ENCODE assay signal across 22 mouse cellular contexts in genomic region chr6:121035929-121036328, GRCm38 (mm10).
A peak's percentile ranks its signal among the peaks of the same experiment; 100 is the strongest.
DNase-seq lines count a peak whose midpoint lies in the region; ATAC-seq and TF ChIP-seq lines count a peak whose summit lies in the region.
"Had no signal": no experiment of that assay in that cellular context is flagged by ENCODE, and none has a peak within 500 bp of the region (broad histone marks: within the 10 kb centered on the region; RNA-seq: fewer than 3 reads in every experiment).

No protein-coding gene starts in this region.

- TF ChIP-seq CTCF in gastrocnemius, adult 2 months (IDR thresholded peaks at IDR 0.05), result no peak
- no peak for TF ChIP-seq CTCF in heart, adult 2 months (IDR thresholded peaks at IDR 0.05)
- no peak for TF ChIP-seq CTCF in lung, adult 2 months (IDR thresholded peaks at IDR 0.05; ENCODE audit: insufficient read depth, low read length)
- TF ChIP-seq CTCF in cortical plate, adult 2 months (IDR thresholded peaks at IDR 0.05; ENCODE audit: extremely low read depth, insufficient read depth, low read length), result no peak

- intact Hi-C loops in gastrocnemius, adult 2 months (cut with DNase I), result loop anchor here (5.0 kb wide), 1 partner anchor 96 kb away; the partner anchor contains the start of gene Mical3
- intact Hi-C loops in heart, adult 2 months (cut with DNase I), result no loop called here

- no peak for TF ChIP-seq EP300 in heart, adult 2 months (IDR thresholded peaks at IDR 0.05; ENCODE audit: insufficient read depth, low read depth, low read length)

- peaks cover 7 to 14% of the 10 kb centered on the region in 2 experiments for H3K4me1 ChIP-seq in heart, embryonic 14.5 days (ENCODE audit: control insufficient read depth in 2 of 2, insufficient read depth in 2 of 2, low read length in 2 of 2)
- no peaks in the 10 kb centered on the region for H3K4me1 ChIP-seq in heart, adult 2 months (ENCODE audit: control insufficient read depth, insufficient read depth, low read length)
- peaks cover 8% of the 10 kb centered on the region; the same call in 1 of the 2 replicates for H3K4me1 ChIP-seq in lung, embryonic 15.5 days
- no peaks in the 10 kb centered on the region for H3K4me1 ChIP-seq in lung, adult 2 months (ENCODE audit: control insufficient read depth, insufficient read depth, low read length)
- peaks cover 10% of the 10 kb centered on the region for H3K4me1 ChIP-seq in cortical plate, adult 2 months (ENCODE audit: control insufficient read depth, insufficient read depth, low read length)
- H3K4me1 ChIP-seq: forebrain, embryonic 13.5 days had no signal

- TF ChIP-seq POLR2A in heart, adult 2 months (IDR thresholded peaks at IDR 0.05; ENCODE audit: insufficient read depth, low read depth, low read length), result no peak
- TF ChIP-seq POLR2A in lung, adult 2 months (IDR thresholded peaks at IDR 0.05; ENCODE audit: borderline replicate concordance, extremely low read depth, low read depth, low read length), result no peak
- TF ChIP-seq POLR2A in cortical plate, adult 2 months (IDR thresholded peaks at IDR 0.05; ENCODE audit: extremely low read depth, insufficient read depth, low read length), result no peak

- no peaks in the 10 kb centered on the region for H3K9me3 ChIP-seq in heart, embryonic 14.5 days (ENCODE audit: control insufficient read depth, low read length)
- H3K9me3 ChIP-seq in lung, embryonic 15.5 days, result no peaks in the 10 kb centered on the region
- H3K9me3 ChIP-seq: embryonic facial prominence, embryonic 10.5 days; forebrain, embryonic 13.5 days; heart, embryonic 15.5 days had no signal

- ATAC-seq in heart, embryonic 14.5 days (ENCODE audit: insufficient number of reproducible peaks, insufficient read depth, low FRiP score, low read depth), result no peak
- peak; percentile 61; the same call in 1 of the 2 replicates for ATAC-seq in lung, embryonic 15.5 days (ENCODE audit: borderline replicate concordance, extremely low read depth, low FRiP score, low TSS enrichment)
- ATAC-seq: activated CD4-positive, CD25-positive, alpha-beta regulatory T cell, adult 4 months; forebrain, embryonic 13.5 days; Patski had no signal

- no peaks in the 10 kb centered on the region for H3K79me2 ChIP-seq in heart, adult 2 months (replicated peaks; ENCODE audit: control insufficient read depth, insufficient read depth, low read length)

- 0 out of 2 replicates have a peak overlapping the region, but pooled peaks have one; percentile 7 for H3K27ac ChIP-seq in gastrocnemius, adult 2 months
- 0 out of 4 replicates have a peak overlapping the region, but pooled peaks have one; percentile 51 to 52 for H3K27ac ChIP-seq in heart, embryonic 14.5 days (replicated peaks in 1 of 2; ENCODE audit: control insufficient read depth in 1 of 2, insufficient read depth in 1 of 2, low read depth in 2 of 2, low read length in 2 of 2)
- no peak overlapping the region for H3K27ac ChIP-seq in heart, adult 2 months
- H3K27ac ChIP-seq in lung, embryonic 15.5 days, result peak overlapping the region; percentile 43
- H3K27ac ChIP-seq in cortical plate, adult 2 months (ENCODE audit: insufficient read depth, low read length), result peak overlapping the region; percentile 74
- H3K27ac ChIP-seq: forebrain, embryonic 13.5 days; heart, embryonic 15.5 days; hindbrain, embryonic 12.5 days; hindbrain, postnatal 0 days had no signal

- 66% methylated on average over 3 of the region's 3 CpGs for WGBS in heart, embryonic 14.5 days
- 48% methylated on average over 3 of the region's 3 CpGs for WGBS in heart, adult 2 months
- WGBS in lung, embryonic 15.5 days, result 28% methylated on average over 3 of the region's 3 CpGs
- 53% methylated on average over 3 of the region's 3 CpGs for WGBS in lung, adult 2 months

- peaks cover 95% of the 10 kb centered on the region for H3K36me3 ChIP-seq in heart, embryonic 14.5 days (ENCODE audit: control insufficient read depth, insufficient read depth, low read length)
- peaks cover 3% of the 10 kb centered on the region for H3K36me3 ChIP-seq in heart, adult 2 months (ENCODE audit: control insufficient read depth, insufficient read depth, low read length)
- peaks cover 66% of the 10 kb centered on the region for H3K36me3 ChIP-seq in lung, embryonic 15.5 days

- H3K4me3 ChIP-seq in gastrocnemius, adult 2 months, result no peak overlapping the region
- no peak overlapping the region for H3K4me3 ChIP-seq in heart, embryonic 14.5 days (ENCODE audit: control insufficient read depth in 1 of 2, insufficient read depth in 1 of 2, low read depth in 1 of 2, low read length in 2 of 2)
- no peak overlapping the region for H3K4me3 ChIP-seq in heart, adult 2 months
- no peak overlapping the region for H3K4me3 ChIP-seq in lung, embryonic 15.5 days
- H3K4me3 ChIP-seq in lung, adult 2 months (replicated peaks; ENCODE audit: extremely low read depth, low read depth, low read length), result no peak overlapping the region
- H3K4me3 ChIP-seq in cortical plate, adult 2 months (ENCODE audit: insufficient read depth, low read length), result no peak overlapping the region
- H3K4me3 ChIP-seq: embryonic facial prominence, embryonic 10.5 days; forebrain, embryonic 13.5 days; heart, embryonic 15.5 days; hindbrain, embryonic 12.5 days had no signal

- H3K4me2 ChIP-seq in heart, embryonic 14.5 days (ENCODE audit: low read length), result no peak overlapping the region
- no peak overlapping the region for H3K4me2 ChIP-seq in lung, embryonic 15.5 days
- H3K4me2 ChIP-seq: forebrain, embryonic 13.5 days; heart, embryonic 15.5 days; hindbrain, embryonic 12.5 days had no signal

- DNase-seq in gastrocnemius, adult 2 months, result no peak
- no peak for DNase-seq in gastrocnemius, postnatal 4 days (ENCODE audit: low spot score in 2 of 2)
- DNase-seq in heart, adult 2 months, result no peak
- DNase-seq in lung, adult 2 months, result no peak
- no peak for DNase-seq in layer of hippocampus, postnatal 14 days (ENCODE audit: low spot score in 2 of 2)
- DNase-seq: cerebellum, adult 18-20 months; cerebellum, adult 9-11 months; cerebellum, postnatal 36 days; gastrocnemius, postnatal 25 days; heart, adult 11 months; kidney, adult 11 months had no signal

- H3K9ac ChIP-seq in heart, embryonic 14.5 days (ENCODE audit: low read length), result 0 out of 2 replicates have a peak overlapping the region, but pooled peaks have one; percentile 23
- H3K9ac ChIP-seq in heart, adult 2 months (ENCODE audit: low read depth, low read length), result no peak overlapping the region
- H3K9ac ChIP-seq in lung, embryonic 15.5 days, result no peak overlapping the region
- H3K9ac ChIP-seq: forebrain, embryonic 13.5 days; heart, embryonic 15.5 days; hindbrain, embryonic 12.5 days had no signal

- no peaks in the 10 kb centered on the region for H3K27me3 ChIP-seq in heart, embryonic 14.5 days (ENCODE audit: control insufficient read depth, insufficient read depth, low read length)
- H3K27me3 ChIP-seq in heart, adult 2 months (ENCODE audit: control insufficient read depth, insufficient read depth, low read length), result no peaks in the 10 kb centered on the region
- H3K27me3 ChIP-seq in lung, embryonic 15.5 days, result no peaks in the 10 kb centered on the region
- H3K27me3 ChIP-seq: CH12.LX; forebrain, embryonic 13.5 days; heart, embryonic 15.5 days; hindbrain, embryonic 12.5 days; Patski had no signal
